Mouse (Mus musculus): ENCODE data around the gene Cd70. TPM values are rescaled to one million over a fixed set of nuclear protein-coding genes. Genes with fewer than 3 reads are reported as not detected.

Cd70 gene
- polyA plus RNA-seq, 1 experiment from 2014 or later = not detected

DNA sequence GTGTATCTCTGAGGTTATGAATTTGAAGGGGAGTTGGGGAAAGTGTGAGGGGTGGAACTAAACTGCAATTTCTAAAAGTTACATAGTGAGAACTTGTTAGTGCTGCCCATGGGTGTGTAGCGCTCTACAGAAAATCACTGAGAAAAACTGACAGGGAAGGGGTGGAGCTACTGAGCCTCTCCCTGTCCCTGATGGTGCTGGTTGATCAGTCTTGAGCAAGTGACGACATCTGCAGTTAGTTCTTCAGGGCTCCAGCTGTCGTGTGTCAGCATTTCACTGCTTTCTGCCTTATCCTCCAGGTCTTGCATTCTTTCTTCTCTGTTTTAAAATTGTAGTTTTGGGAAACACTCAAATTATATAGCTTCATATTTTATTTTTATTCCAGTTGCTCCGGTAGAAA, 23.8 kb upstream of the Cd70 start:
- 74% methylated on average over 4 of the region's 4 CpGs for WGBS
- Histone ChIP-seq H3K27me3 (replicated peaks; ENCODE audit: control insufficient read depth, insufficient read depth, low read length) (no peaks in the 10 kb centered on the region), H3K36me3 (ENCODE audit: control insufficient read depth, insufficient read depth) (no peaks in the 10 kb centered on the region), H3K4me1 (replicated peaks; ENCODE audit: control insufficient read depth, insufficient read depth, low read length) (no peaks in the 10 kb centered on the region), H3K4me2 (ENCODE audit: low read length) (no peak overlapping the region), H3K9ac (replicated peaks; ENCODE audit: low read depth, low read length) (no peak overlapping the region), H3K4me3 (replicated peaks; ENCODE audit: low read length) (no peak overlapping the region), H3K27ac (ENCODE audit: low read length) (no peak overlapping the region), H3K9me3 (ENCODE audit: control insufficient read depth, low read length) (no peaks in the 10 kb centered on the region)
- ATAC-seq = no peak

DNA sequence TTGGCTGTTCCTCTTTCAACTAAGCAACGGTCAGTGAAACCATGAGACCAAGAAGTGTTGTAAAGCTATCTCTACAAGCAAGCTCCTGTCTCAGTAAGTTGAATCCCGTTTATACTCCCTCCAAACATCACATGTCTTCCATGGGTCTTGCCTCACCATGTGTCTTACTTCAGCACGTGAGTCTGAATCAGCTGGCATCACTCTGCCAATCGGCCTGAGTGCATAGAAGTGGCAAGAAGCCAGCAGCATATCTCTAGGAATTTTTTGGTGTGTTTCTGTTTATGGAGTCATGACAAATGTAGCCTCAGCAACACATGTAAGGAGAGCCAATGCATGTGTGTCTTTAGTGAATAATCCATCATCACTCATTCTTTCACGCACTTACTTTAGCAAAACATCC, 22.8 kb upstream of the Cd70 start:
- WGBS = 79% methylated on average over 5 of the region's 5 CpGs
- Histone ChIP-seq H3K27ac (ENCODE audit: low read length) (no peak overlapping the region), H3K4me1 (replicated peaks; ENCODE audit: control insufficient read depth, insufficient read depth, low read length) (no peaks in the 10 kb centered on the region), H3K9me3 (ENCODE audit: control insufficient read depth, low read length) (no peaks in the 10 kb centered on the region), H3K27me3 (replicated peaks; ENCODE audit: control insufficient read depth, insufficient read depth, low read length) (no peaks in the 10 kb centered on the region), H3K4me2 (ENCODE audit: low read length) (no peak overlapping the region), H3K4me3 (replicated peaks; ENCODE audit: low read length) (no peak overlapping the region), H3K9ac (replicated peaks; ENCODE audit: low read depth, low read length) (no peak overlapping the region), H3K36me3 (ENCODE audit: control insufficient read depth, insufficient read depth) (no peaks in the 10 kb centered on the region)
- no peak for ATAC-seq

DNA sequence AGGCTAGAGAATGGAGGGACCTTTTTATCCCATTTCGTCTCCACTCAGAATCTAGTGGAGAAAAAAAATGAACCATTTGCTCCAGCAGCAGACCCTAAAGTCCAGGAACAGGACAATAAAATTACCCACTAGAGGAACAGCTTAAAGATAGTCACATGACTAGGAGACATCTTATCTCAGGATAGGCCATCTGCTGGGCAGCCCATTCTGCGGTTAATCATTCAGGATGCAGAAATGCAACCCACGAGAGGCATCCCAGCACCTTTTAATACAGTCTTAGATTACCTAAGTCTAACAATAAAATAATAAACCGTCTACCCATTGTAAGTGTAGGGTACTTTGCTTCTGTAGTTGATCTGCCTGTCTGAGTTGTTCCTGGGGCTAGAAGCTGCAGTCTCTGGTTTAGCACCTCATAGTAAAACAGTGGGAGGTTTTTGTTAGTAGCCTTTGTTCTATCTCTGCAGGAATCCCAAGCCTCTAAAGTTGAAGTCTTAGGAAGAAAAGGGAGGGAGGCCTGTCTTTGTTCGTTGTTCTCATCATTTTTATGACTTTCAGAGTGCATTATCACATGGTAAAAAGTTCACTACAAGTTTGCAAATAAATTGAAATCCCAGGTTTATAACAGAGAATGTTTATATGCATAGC, 21.2 kb upstream of the Cd70 start:
- H3K27ac ChIP-seq (ENCODE audit: low read length) = no peak overlapping the region
- WGBS = 53% methylated on average over 5 of the region's 5 CpGs
- H3K4me3 ChIP-seq (replicated peaks; ENCODE audit: low read length) = no peak overlapping the region
- H3K9me3 ChIP-seq (ENCODE audit: control insufficient read depth, low read length) = no peaks in the 10 kb centered on the region
- no peaks in the 10 kb centered on the region for H3K27me3 ChIP-seq (replicated peaks; ENCODE audit: control insufficient read depth, insufficient read depth, low read length)
- no peaks in the 10 kb centered on the region for H3K36me3 ChIP-seq (ENCODE audit: control insufficient read depth, insufficient read depth)
- H3K4me1 ChIP-seq (replicated peaks; ENCODE audit: control insufficient read depth, insufficient read depth, low read length) = no peaks in the 10 kb centered on the region
- H3K4me2 ChIP-seq (ENCODE audit: low read length) = no peak overlapping the region
- no peak for ATAC-seq
- H3K9ac ChIP-seq (replicated peaks; ENCODE audit: low read depth, low read length) = no peak overlapping the region

DNA sequence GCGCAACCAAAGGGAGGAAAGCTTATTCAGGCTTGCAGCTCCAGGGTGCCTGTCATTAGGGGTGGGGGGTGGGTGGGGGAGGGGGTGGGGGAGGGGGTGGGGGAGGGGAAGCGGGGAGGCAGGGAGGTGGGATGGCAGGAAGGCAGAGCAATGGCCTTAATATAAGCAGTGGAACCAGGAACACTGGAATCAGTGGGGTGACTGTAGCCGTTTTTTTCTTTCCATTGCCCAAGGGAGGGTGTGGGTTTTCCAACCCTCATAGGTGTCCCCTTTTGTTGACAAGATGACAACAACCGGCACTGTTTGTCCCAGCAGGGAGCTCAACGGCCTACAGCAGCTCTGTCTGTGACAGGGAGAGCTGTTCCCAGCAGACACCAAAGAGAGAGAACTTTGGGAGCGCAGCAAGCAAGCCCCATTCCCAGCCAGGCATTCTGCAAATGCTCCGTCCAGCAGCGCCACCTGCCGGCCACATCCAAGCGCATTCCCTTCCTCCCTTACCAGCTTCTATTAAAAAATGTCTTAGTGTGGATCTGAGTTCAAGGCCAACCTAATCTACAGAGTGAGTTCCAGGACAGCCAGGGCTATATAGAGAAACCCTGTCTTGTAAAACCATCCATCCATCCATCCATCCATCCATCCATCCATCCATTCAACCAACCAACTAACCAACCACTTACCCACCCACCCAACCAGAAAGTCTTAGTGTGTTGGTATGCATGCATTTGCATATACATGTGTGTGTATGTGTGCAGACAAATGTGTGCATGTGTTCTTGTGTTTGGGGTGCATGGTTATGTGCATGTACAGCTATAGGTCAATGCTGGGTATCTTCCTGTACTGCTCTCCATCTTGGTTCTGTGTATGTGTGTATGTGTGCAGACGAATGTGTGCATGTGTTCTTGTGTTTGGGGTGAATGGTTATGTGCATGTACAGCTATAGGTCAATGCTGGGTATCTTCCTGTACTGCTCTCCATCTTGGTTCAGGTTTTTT, 17.5 kb upstream of the Cd70 start:
- Histone ChIP-seq H3K27me3 (replicated peaks; ENCODE audit: control insufficient read depth, insufficient read depth, low read length) (no peaks in the 10 kb centered on the region), H3K4me3 (replicated peaks; ENCODE audit: low read length) (no peak overlapping the region), H3K9me3 (ENCODE audit: control insufficient read depth, low read length) (no peaks in the 10 kb centered on the region), H3K36me3 (ENCODE audit: control insufficient read depth, insufficient read depth) (no peaks in the 10 kb centered on the region), H3K4me2 (ENCODE audit: low read length) (no peak overlapping the region), H3K9ac (replicated peaks; ENCODE audit: low read depth, low read length) (no peak overlapping the region), H3K27ac (ENCODE audit: low read length) (no peak overlapping the region), H3K4me1 (replicated peaks; ENCODE audit: control insufficient read depth, insufficient read depth, low read length) (no peaks in the 10 kb centered on the region)
- peak; percentile 92 for ATAC-seq
- WGBS = 11% methylated on average over 11 of the region's 11 CpGs

DNA sequence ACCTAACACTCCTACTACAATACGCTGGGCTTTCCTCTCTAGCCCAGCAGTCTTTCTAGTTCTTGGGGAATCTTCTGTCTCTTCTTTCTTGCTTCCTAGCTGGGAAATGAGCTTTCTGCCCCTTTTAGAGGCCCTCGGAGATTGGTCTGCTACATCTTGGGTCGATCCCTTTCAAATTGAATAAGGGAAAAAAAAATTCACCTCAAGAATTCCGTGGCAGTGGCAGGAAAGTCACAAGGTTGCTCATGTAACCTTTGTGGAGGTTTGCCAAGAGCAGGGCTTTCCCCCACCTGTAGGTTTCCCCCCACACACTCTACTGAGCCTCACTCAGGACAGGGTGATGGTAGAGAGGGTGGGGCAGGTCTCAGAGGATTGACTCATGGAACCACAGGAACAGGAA, 4.2 kb upstream of the Cd70 start:
- H3K9ac ChIP-seq (replicated peaks; ENCODE audit: low read depth, low read length) = no peak overlapping the region
- H3K36me3 ChIP-seq (ENCODE audit: control insufficient read depth, insufficient read depth) = no peaks in the 10 kb centered on the region
- peaks cover 8% of the 10 kb centered on the region for H3K27me3 ChIP-seq (replicated peaks; ENCODE audit: control insufficient read depth, insufficient read depth, low read length)
- no peaks in the 10 kb centered on the region for H3K9me3 ChIP-seq (ENCODE audit: control insufficient read depth, low read length)
- H3K4me2 ChIP-seq (ENCODE audit: low read length) = no peak overlapping the region
- H3K27ac ChIP-seq (ENCODE audit: low read length) = no peak overlapping the region
- H3K4me1 ChIP-seq (replicated peaks; ENCODE audit: control insufficient read depth, insufficient read depth, low read length) = 0 out of 2 replicates have a peak, but pooled peaks cover 2% of the 10 kb centered on the region
- ATAC-seq = no peak
- WGBS = 86% methylated on average over 4 of the region's 4 CpGs
- no peak overlapping the region for H3K4me3 ChIP-seq (replicated peaks; ENCODE audit: low read length)

DNA sequence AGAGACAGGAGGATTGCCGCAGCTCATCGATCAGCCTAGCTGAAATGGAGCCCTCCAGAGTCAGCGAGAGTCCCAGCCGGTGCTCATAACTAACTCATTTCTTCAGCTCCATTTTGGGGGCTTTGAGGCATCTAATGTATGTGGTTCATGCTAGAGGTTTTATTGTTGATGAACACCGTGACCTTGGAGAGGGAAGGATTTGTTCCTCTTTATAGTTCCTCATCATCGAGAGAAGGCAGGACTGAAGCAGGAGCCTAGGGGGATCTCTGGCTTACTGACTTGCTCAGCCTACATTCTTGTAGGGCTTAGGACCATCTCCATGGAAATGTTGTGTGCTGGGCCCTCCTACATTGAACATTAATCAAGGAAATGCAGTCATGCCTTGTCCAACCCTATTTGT, 3.4 kb upstream of the Cd70 start:
- 0 out of 2 replicates have a peak, but pooled peaks cover 2% of the 10 kb centered on the region for H3K4me1 ChIP-seq (replicated peaks; ENCODE audit: control insufficient read depth, insufficient read depth, low read length)
- H3K27me3 ChIP-seq (replicated peaks; ENCODE audit: control insufficient read depth, insufficient read depth, low read length) = peaks cover 13% of the 10 kb centered on the region
- no peak overlapping the region for H3K4me2 ChIP-seq (ENCODE audit: low read length)
- ATAC-seq = no peak
- no peaks in the 10 kb centered on the region for H3K36me3 ChIP-seq (ENCODE audit: control insufficient read depth, insufficient read depth)
- no peak overlapping the region for H3K9ac ChIP-seq (replicated peaks; ENCODE audit: low read depth, low read length)
- H3K27ac ChIP-seq (ENCODE audit: low read length) = no peak overlapping the region
- no peak overlapping the region for H3K4me3 ChIP-seq (replicated peaks; ENCODE audit: low read length)
- 91% methylated on average over 6 of the region's 6 CpGs for WGBS
- no peaks in the 10 kb centered on the region for H3K9me3 ChIP-seq (ENCODE audit: control insufficient read depth, low read length)

- Histone ChIP-seq H3K27ac (ENCODE audit: low read length) (no peak overlapping the region), H3K4me2 (ENCODE audit: low read length) (no peak overlapping the region), H3K36me3 (ENCODE audit: control insufficient read depth, insufficient read depth) (no peaks in the 10 kb centered on the region), H3K27me3 (replicated peaks; ENCODE audit: control insufficient read depth, insufficient read depth, low read length) (peaks cover 22% of the 10 kb centered on the region), H3K4me3 (replicated peaks; ENCODE audit: low read length) (no peak overlapping the region), H3K9ac (replicated peaks; ENCODE audit: low read depth, low read length) (no peak overlapping the region), H3K4me1 (replicated peaks; ENCODE audit: control insufficient read depth, insufficient read depth, low read length) (0 out of 2 replicates have a peak, but pooled peaks cover 2% of the 10 kb centered on the region), H3K9me3 (ENCODE audit: control insufficient read depth, low read length) (no peaks in the 10 kb centered on the region)
- no peak for ATAC-seq
- 73% methylated on average over 4 of the region's 4 CpGs for WGBS
Observed at GRCm38 (mm10) chr17:57148343-57148742, 1.2 kb downstream of the Cd70 start.

GRCm38 (mm10) chr17:57145115-57145514, 4.5 kb downstream of the Cd70 start:
- H3K4me3 ChIP-seq (replicated peaks; ENCODE audit: low read length) = no peak overlapping the region

DNA sequence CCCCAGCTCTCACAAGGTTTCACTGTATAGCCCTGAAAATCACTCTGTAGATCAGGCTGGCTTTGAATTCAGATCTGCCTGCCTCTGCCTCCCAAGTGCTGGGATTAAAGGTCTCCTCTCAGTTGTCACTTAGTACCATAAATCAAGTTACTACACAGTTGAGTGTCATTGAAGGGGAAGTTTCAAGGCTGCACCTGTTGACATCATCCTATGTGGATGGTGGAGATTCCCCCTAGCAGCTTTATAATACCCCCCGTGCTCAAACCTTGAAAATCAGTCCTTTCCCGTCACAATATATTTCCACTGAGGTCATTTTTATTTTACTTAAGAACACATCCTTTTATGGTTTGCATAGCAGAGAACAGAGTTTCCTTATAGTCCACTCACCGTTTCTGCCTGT, 5.9 kb downstream of the Cd70 start:
- Histone ChIP-seq H3K36me3 (ENCODE audit: control insufficient read depth, insufficient read depth) (no peaks in the 10 kb centered on the region), H3K27me3 (replicated peaks; ENCODE audit: control insufficient read depth, insufficient read depth, low read length) (peaks cover 13% of the 10 kb centered on the region), H3K4me3 (replicated peaks; ENCODE audit: low read length) (no peak overlapping the region), H3K4me1 (replicated peaks; ENCODE audit: control insufficient read depth, insufficient read depth, low read length) (no peaks in the 10 kb centered on the region), H3K4me2 (ENCODE audit: low read length) (no peak overlapping the region), H3K9me3 (ENCODE audit: control insufficient read depth, low read length) (no peaks in the 10 kb centered on the region), H3K9ac (replicated peaks; ENCODE audit: low read depth, low read length) (no peak overlapping the region), H3K27ac (ENCODE audit: low read length) (no peak overlapping the region)
- WGBS = 84% methylated on average over 3 of the region's 3 CpGs
- ATAC-seq = no peak

More at GRCm38 (mm10) chr17:57145115-57145514, 4.5 kb downstream of the Cd70 start:
- Histone ChIP-seq H3K9ac (replicated peaks; ENCODE audit: low read depth, low read length) (no peak overlapping the region), H3K4me2 (ENCODE audit: low read length) (no peak overlapping the region), H3K27ac (ENCODE audit: low read length) (no peak overlapping the region), H3K36me3 (ENCODE audit: control insufficient read depth, insufficient read depth) (no peaks in the 10 kb centered on the region), H3K27me3 (replicated peaks; ENCODE audit: control insufficient read depth, insufficient read depth, low read length) (peaks cover 22% of the 10 kb centered on the region), H3K4me1 (replicated peaks; ENCODE audit: control insufficient read depth, insufficient read depth, low read length) (0 out of 2 replicates have a peak, but pooled peaks cover 2% of the 10 kb centered on the region), H3K9me3 (ENCODE audit: control insufficient read depth, low read length) (no peaks in the 10 kb centered on the region)
- ATAC-seq = no peak
- 63% methylated on average over 1 of the region's 1 CpGs for WGBS
